Mouse (Mus musculus) frontal cortex, adult (tissue): Measurements from ENCODE around the gene 5730596B20Rik.

Experiments
- ATAC-seq: cut with Nextera tagmentation; 2 replicates; pipeline ENCODE4 v1.9.2; 2017; ENCODE audit warnings: mild to moderate bottlenecking, moderate library complexity, mixed read lengths; ENCODE audit not compliant: low TSS enrichment

5730596B20Rik gene

DNA sequence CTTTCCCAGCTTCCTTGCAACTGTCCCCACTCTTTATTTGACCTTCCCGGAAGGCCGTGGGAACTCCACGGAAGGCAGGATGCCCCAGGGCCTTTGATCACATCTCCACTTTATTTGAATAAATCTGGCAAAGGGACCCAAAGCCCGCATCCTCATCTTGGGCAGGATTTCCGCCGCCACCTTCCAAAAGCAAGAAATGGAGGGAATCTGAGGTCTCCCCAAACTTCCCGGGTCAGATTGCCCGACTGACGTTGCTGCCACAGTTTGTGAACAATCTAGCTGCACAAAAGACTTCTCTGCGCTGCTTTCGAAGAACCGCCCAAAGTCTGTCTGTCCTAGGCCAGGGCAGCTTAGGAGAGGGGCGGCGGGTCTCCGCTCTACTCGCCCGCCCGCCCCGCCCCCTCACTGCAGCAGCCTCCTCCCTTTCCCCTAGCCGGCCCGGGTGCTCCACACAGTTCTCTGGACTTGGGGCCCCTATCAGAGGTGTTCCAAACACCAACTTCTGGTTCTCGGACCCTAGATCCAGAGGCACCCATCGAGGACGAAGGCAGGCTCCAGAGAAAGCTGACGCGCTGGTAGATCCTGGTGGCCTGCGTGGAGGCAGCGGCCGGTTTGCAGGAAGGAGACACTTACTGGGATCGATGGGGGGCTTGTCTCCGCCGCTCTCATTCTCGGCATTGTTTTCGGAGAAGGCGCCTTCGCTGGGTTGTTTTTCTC is 47.8 kb downstream of the 5730596B20Rik start:
- no peak for ATAC-seq

DNA sequence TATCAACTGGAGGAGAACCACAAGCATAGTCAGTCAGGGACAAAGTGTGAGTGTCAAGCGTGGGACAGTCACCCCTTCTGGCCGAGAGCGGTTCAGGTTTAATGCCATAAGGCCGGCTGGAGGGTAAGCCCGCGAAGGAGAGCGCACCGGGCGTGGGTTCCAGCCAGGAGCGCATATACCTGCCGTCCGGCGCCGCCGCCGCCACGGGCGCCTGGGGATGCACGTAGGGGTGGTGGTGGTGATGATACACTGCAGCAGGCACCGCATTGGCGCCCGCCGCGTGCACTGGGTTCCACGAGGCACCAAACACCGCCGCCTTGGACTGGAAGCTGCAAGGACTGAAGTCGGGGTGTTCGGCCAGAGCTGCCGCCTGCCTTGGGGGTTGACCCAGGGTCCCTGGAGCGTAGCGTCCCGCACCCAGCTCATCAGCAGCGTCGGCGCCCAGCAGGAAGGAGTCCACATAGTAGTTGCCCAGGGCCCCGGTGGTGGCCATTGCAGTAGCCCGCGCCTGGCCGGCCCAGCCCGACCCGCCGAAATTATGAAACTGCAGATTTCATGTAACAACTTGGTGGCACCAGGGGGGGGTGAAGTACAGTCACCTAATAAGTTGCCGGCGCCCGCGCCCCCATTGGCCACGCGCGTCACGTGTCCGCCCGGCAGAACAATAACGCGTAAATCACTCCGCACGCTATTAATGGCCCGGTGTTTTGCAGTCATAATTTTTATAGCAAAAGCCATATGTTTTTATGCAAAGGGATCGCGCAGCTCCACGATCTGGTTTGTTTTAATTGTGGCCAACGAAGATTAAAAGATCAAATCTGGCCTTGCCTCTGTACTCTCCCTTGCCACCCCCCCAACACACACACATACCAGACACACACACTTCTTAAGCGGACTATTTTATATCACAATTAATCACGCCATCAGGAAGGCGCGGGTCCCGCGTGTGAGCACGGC is 48.6 kb downstream of the 5730596B20Rik start:
- ATAC-seq: no peak

DNA sequence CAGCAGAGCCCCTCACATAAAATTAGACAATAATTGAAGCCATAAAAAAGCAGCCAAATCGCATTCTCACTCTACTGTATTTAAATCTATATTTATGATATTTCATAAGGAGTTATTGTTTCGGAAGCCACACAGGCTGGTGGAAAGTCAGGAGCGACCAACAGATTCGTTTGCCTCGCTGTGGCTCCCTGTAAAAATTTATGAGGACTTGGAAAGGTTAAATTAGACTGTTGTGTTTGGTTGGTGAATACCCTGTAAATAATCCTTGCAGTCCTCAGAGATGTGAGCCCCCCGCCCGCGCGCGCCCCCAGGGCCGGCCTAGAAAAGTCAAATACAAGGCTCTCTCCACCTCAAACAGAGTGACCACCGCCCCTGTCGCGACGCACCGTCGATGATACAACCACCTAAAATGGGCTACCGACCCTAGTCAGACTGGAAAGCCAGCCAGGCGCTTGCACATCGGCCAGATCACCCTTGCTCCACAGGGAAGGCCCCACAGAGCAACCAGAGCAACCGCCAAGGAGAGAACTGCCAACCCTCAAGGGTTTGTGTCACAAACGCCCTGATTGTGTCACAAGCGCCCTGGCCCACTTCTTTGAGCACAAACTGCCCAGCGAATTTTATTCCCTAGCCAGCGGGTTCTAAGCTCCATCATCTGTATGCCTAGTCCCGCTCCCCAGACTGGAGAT is 49.4 kb downstream of the 5730596B20Rik start:
- ATAC-seq: no peak

DNA sequence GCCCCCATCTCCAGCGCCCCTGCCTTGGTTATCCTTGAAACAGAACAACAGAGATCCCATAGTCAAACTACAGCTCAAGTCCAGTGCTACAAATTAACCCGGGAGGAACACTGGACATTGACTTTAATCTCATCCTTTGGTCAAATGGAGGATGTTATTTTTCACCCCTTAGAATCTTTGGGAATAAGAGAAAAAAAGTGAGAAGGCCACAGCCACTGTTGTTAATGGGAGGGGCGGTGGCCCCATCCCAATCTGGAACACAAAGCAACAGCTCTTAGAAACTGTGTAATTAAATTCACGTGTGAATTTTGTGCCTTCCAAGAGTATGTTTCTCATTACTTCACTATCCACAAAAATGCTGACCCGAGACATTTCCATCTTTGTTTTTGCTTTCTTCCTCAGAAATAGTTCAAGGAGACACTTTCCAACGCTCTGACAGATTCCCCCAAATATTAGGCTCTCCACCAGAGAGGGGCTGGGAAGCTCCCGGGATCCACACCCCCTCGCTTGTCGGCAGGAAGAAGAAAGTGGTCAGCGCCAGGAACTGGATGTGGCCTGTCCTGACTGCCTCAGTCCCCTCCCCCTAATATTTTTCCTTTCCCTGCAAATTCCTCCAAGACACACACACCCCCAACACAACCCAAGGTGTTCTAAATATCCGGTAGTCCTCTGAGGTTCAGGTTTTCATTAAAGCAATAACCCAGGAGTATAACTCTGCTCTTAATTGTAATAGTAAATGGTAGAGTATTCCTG is 50.3 kb downstream of the 5730596B20Rik start:
- no peak for ATAC-seq

DNA sequence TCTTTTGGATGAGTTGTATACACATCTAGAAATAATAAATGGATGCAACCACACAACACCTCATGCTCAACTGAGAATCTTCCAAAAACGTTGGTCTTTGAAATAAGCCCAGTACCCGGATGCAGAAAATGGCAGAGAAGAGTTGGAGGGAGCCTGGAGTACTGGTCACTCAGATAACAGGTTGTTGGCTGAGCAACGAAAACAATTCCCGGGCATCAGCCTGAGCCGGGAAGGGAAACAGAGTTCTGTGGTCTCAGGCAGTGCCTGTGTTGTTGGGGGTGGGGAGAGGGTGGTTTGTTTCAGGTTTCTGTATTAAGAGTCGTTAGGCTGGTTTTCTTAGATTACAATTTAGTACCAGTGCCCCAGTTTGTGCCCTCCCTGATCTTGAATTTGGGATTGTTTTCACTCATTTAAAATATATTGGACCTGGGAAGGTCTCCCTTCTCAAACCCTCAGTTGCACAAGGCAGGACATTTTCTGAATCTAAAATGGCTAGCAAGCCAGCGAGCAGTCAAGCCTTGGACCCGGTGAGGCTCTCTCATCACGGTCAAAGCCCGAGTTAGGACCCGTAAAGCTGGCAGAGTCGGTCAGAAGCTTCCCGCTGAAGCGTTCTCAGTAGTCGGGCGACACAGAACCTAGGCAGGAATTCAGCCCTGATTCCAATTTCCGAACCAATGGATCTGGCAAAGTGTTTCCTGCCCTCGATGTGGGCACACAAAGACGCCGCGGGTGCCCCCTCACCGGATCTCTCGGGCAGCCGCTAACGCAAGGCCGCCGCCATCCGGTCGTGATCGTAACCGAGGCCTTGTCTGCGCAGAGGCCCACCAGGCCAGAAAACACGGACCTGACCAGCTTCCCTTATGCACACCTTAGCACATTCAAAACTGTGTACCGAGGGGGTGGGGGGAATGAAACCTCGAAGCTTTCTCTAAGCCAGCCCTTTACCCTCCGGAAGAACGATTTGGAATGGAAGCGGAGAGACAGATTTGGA is 51.5 kb downstream of the 5730596B20Rik start:
- no peak for ATAC-seq

DNA sequence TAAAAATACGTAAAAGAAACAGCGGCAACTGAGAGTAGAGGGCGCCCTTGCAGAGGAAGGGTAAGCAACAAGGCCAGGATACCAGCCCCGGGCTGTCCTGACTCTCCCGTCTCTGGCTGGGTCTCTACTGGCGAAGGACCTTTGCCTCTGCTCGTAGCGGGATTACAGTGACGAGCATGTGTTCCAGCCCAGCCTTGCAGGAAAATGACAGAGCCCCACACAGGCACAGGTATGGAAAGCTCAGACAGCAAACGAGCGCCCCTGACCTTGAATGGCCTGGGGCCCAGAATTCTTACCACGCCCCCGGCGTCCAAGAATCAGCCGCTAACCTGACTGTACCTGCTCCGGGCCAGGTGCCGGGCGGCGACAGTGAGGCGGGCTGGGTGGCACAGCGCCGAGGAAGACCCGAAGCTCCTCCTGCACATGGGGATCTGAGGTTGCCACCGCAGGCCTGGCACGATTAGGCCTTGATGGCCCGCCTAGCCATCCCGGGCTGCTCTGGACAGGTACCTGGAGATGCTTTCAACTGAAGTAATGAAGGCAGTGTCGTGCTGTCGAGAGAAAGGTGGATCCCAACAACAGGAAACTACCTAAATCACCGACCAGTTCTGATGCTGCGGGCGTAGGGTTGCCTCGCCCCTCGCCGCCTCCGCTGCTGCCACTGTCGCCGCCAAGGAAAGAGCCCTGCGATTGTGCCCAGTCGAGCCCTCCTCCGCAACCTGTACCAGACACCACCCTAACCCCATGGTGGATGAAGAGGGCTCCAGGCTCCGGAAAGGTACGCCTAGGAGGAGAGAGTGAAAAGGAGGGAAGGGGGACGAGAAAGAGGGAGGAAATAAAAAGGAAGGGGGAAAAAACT is 52.5 kb downstream of the 5730596B20Rik start:
- ATAC-seq: no peak
